ENCODE assay signal across 25 mouse cellular contexts in the genomic region with DNA sequence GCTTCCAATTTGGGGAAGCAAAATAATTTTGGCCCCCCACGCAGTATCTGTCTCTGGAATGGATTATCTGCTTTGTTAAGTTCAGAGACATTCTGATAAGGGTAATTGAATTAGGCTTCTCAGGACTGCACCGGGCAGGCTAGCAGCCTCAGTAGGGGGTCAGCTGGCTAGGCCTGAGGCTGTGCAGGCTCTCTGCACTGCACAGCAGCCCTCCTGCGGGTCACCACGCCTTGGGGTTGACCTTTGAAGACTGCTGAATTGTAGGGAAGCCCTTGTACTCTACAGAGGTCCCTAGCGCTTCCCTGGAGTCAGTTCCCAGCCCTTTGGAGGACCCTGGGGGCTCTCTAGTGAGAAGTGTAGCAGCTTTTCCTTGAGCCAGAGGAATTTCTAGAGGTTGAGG.
DNase-seq lines count a peak whose midpoint lies in the region; ATAC-seq and TF ChIP-seq lines count a peak whose summit lies in the region.
"Had no signal": no experiment of that assay in that cellular context is flagged by ENCODE, and none has a peak within 500 bp of the region (broad histone marks: within the 10 kb centered on the region; RNA-seq: fewer than 3 reads in every experiment).

No protein-coding gene starts in this region.

- no peaks in the 10 kb centered on the region for H3K9me3 ChIP-seq in kidney, embryonic 16.5 days (ENCODE audit: low read length)
- no peaks in the 10 kb centered on the region for H3K9me3 ChIP-seq in ES-E14 (ENCODE audit: control insufficient read depth, insufficient read depth, low read depth, low read length)
- peaks cover 10% of the 10 kb centered on the region; the same call in 1 of the 2 replicates for H3K9me3 ChIP-seq in embryonic facial prominence, embryonic 10.5 days
- H3K9me3 ChIP-seq: forebrain, embryonic 15.5 days; liver, embryonic 12.5 days had no signal

- H3K27ac ChIP-seq in kidney, embryonic 16.5 days (ENCODE audit: low read length) = no peak overlapping the region
- no peak overlapping the region for H3K27ac ChIP-seq in ES-E14 (ENCODE audit: insufficient read depth, low read depth, low read length, poor library complexity, severe bottlenecking)
- peak overlapping the region; percentile 60 for H3K27ac ChIP-seq in embryonic facial prominence, embryonic 10.5 days (replicated peaks)
- H3K27ac ChIP-seq: embryonic facial prominence, embryonic 13.5 days; forebrain, embryonic 15.5 days; heart, adult 2 months; hindbrain, embryonic 15.5 days; limb, embryonic 13.5 days; liver, embryonic 12.5 days; midbrain, embryonic 12.5 days had no signal

- no peak overlapping the region for H3K4me2 ChIP-seq in kidney, embryonic 16.5 days (replicated peaks; ENCODE audit: low read depth, low read length)
- H3K4me2 ChIP-seq: embryonic facial prominence, embryonic 13.5 days; forebrain, embryonic 15.5 days; hindbrain, embryonic 15.5 days; limb, embryonic 13.5 days; liver, embryonic 12.5 days; midbrain, embryonic 12.5 days had no signal

- no peak overlapping the region for H3K4me3 ChIP-seq in kidney, embryonic 16.5 days (ENCODE audit: low read length)
- no peak overlapping the region for H3K4me3 ChIP-seq in ES-E14 (ENCODE audit: insufficient read depth in 1 of 2, low read depth in 1 of 2, low read length in 2 of 2, poor library complexity in 1 of 2, severe bottlenecking in 1 of 2)
- no peak overlapping the region for H3K4me3 ChIP-seq in embryonic facial prominence, embryonic 10.5 days
- H3K4me3 ChIP-seq: embryonic facial prominence, embryonic 13.5 days; erythroblast, embryonic 14.5 days; forebrain, embryonic 15.5 days; heart, adult 2 months; hindbrain, embryonic 15.5 days; limb, embryonic 13.5 days; liver, embryonic 12.5 days; midbrain, embryonic 12.5 days had no signal

- H3K9ac ChIP-seq in kidney, embryonic 16.5 days (replicated peaks; ENCODE audit: low read length) = no peak overlapping the region
- no peak overlapping the region for H3K9ac ChIP-seq in ES-E14 (ENCODE audit: insufficient read depth, low read depth, low read length, poor library complexity, severe bottlenecking)
- H3K9ac ChIP-seq: forebrain, embryonic 15.5 days; hindbrain, embryonic 15.5 days; limb, embryonic 13.5 days; liver, embryonic 12.5 days; midbrain, embryonic 12.5 days had no signal

- no peaks in the 10 kb centered on the region for H3K4me1 ChIP-seq in kidney, embryonic 16.5 days (ENCODE audit: insufficient read depth, low read length)
- peaks cover 0 to 7% of the 10 kb centered on the region in 2 experiments; a peak in 2 of 4 replicates for H3K4me1 ChIP-seq in ES-E14 (ENCODE audit: control insufficient read depth in 2 of 2, insufficient read depth in 2 of 2, low read length in 2 of 2, poor library complexity in 1 of 2)
- H3K4me1 ChIP-seq in embryonic facial prominence, embryonic 10.5 days = peaks cover 22% of the 10 kb centered on the region
- H3K4me1 ChIP-seq: forebrain, embryonic 15.5 days; hindbrain, embryonic 15.5 days; liver, embryonic 12.5 days had no signal

- H3K36me3 ChIP-seq in kidney, embryonic 16.5 days (ENCODE audit: insufficient read depth, low read length) = no peaks in the 10 kb centered on the region
- no peaks in the 10 kb centered on the region for H3K36me3 ChIP-seq in ES-E14 (ENCODE audit: control insufficient read depth, insufficient read depth, low read length, poor library complexity, severe bottlenecking)
- no peaks in the 10 kb centered on the region for H3K36me3 ChIP-seq in embryonic facial prominence, embryonic 10.5 days (replicated peaks)
- H3K36me3 ChIP-seq: embryonic facial prominence, embryonic 13.5 days; forebrain, embryonic 15.5 days; hindbrain, embryonic 15.5 days; limb, embryonic 13.5 days; liver, embryonic 12.5 days; midbrain, embryonic 12.5 days had no signal

- no peak for DNase-seq in kidney, adult 11 months
- DNase-seq in ES-E14 (ENCODE audit: low read depth, low spot score) = peak; percentile 62
- peak; percentile 72 for DNase-seq in embryonic facial prominence, embryonic 10.5 days (ENCODE audit: low spot score)
- DNase-seq in retina, postnatal 1 day = peak; percentile 29
- no peak for DNase-seq in adrenal gland, adult 8-10 months
- DNase-seq in spleen, postnatal 36 days (ENCODE audit: low spot score in 2 of 2) = no peak
- DNase-seq: adrenal gland, adult 2 months; cerebellum, adult 18-20 months; cerebellum, postnatal 25 days; gastrocnemius, postnatal 14 days; heart, adult 2 months; heart, postnatal 36 days; kidney, adult 8-10 months; kidney, postnatal 14 days; lung, adult 18-20 months; lung, postnatal 10 days; thymus, postnatal 25 days had no signal

- in situ Hi-C loops in ES-E14 (cut with MboI; ENCODE audit: low sequenced_read_pairs in 2 of 2, unreplicated experiment in 2 of 2) = no loop called here

- WGBS in kidney, embryonic 16.5 days = 16% methylated on average over 5 of the region's 5 CpGs
- 3% methylated on average over 5 of the region's 5 CpGs for WGBS in embryonic facial prominence, embryonic 10.5 days

- ATAC-seq in kidney, embryonic 16.5 days (ENCODE audit: low FRiP score, low TSS enrichment) = 0 out of 2 replicates have a peak, but pooled peaks have one; percentile 39
- ATAC-seq: forebrain, embryonic 15.5 days; liver, embryonic 12.5 days had no signal

- no peaks in the 10 kb centered on the region for H3K27me3 ChIP-seq in kidney, embryonic 16.5 days (ENCODE audit: insufficient read depth, low read length)
- peaks cover 17% of the 10 kb centered on the region for H3K27me3 ChIP-seq in embryonic facial prominence, embryonic 10.5 days (replicated peaks; ENCODE audit: low read depth, poor library complexity, severe bottlenecking)
- H3K27me3 ChIP-seq: embryonic facial prominence, embryonic 13.5 days; forebrain, embryonic 15.5 days; hindbrain, embryonic 15.5 days; limb, embryonic 13.5 days; liver, embryonic 12.5 days; midbrain, embryonic 12.5 days had no signal

TF ChIP-seq in ES-E14, 5 proteins besides CTCF, POLR2A, EP300 and RAD21:
- TF ChIP-seq HCFC1 (IDR thresholded peaks at IDR 0.05; ENCODE audit: borderline replicate concordance, insufficient read depth, low read length) (no peak), CHD2 (IDR thresholded peaks at IDR 0.05; ENCODE audit: low read depth, low read length) (no peak), MAFK (IDR thresholded peaks at IDR 0.05; ENCODE audit: insufficient read depth, low read depth, low read length) (no peak), ZC3H11A (IDR thresholded peaks at IDR 0.05; ENCODE audit: borderline replicate concordance, low read depth, low read length) (no peak), ZNF384 (IDR thresholded peaks at IDR 0.05; ENCODE audit: low read depth, low read length) (no peak)

Comparison
In these comparisons a context has a peak if more than half of its experiments do, and no peak if none do; other contexts are left out.
1. DNase-seq: peak in ES-E14 (single experiment), embryonic facial prominence, embryonic 10.5 days (single experiment) and retina, postnatal 1 day (single experiment); none in kidney, adult 11 months (single experiment), adrenal gland, adult 8-10 months (single experiment) and spleen, postnatal 36 days (0 of 2).